Mouse (Mus musculus) erythroblast, embryonic 14.5 days (primary cell): Measurements from ENCODE around the gene Lgals4.

Source experiments
- GATA1 ChIP-seq: IDR thresholded peaks from 2 replicates; pipeline ENCODE4 v1.6.1; 2012; ENCODE audit warnings: low read length, inconsistent platforms, mixed read lengths
- TAL1 ChIP-seq: IDR thresholded peaks from 3 replicates; pipeline ENCODE4 v1.6.1; 2012; ENCODE audit warnings: low read length, inconsistent platforms, mixed read lengths

DNA sequence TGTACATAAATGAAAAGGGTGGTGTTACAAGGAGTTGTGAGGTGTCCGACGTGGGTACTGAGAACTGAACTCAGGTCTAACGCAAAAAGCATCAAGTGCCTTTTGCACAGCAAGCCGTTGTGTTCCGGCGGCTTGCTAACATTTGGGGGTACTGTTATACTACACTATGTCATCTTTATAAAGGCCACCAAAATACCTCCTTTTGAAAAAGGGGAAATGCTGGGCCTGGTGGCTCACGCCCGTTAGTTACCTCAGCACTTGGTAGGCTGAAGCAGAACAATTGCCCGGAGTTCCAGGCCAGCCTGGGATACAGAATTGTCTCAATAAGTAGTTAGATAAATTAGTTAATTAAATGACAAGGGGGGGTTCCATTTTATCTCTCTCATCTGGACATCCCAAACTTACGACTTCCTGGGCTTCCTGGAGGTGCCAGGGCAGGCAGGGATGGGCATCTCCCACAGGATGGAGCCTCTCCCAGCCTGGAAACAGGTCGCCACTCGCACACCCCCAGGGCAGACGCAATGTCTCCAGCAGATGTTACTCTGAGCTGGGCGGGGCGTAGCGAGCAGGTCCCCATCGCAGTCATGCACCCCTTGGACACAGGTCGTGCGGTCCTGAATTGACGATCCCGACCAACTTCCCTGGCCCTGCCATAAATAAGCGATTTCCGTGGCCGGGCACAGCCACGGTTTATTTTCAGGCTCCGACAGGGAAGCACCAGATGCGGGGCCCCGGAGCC is 33.3 kb downstream of the Lgals4 start:
- no peak for TF ChIP-seq GATA1
- no peak for TF ChIP-seq TAL1
